Mouse (Mus musculus) myocyte (in vitro differentiated cells): Measurements from ENCODE around the gene Pabpn1. TPM values are rescaled to one million over a fixed set of nuclear protein-coding genes. Genes with fewer than 3 reads are reported as not detected.
A peak's percentile ranks its signal among the peaks of the same experiment; 100 is the strongest.

Experiments
- H3K27me3 ChIP-seq: one replicate; pipeline ENCODE4 v1.6.1; 2011; ENCODE audit not compliant: control insufficient read depth, insufficient read depth, insufficient read length
- H3K36me3 ChIP-seq: one replicate; pipeline ENCODE4 v1.6.1; 2011; ENCODE audit not compliant: control insufficient read depth, insufficient read depth
- H3K4me2 ChIP-seq: one replicate; pipeline ENCODE4 v1.6.1; 2011; ENCODE audit warnings: low read depth, control low read depth
- H3K4me3 ChIP-seq: one replicate; pipeline ENCODE4 v1.5.1; 2011; ENCODE audit warnings: mild to moderate bottlenecking, control low read depth, moderate library complexity
- H3K79me2 ChIP-seq: one replicate; pipeline ENCODE4 v1.6.1; 2011; ENCODE audit not compliant: control insufficient read depth, insufficient read depth
- H3ac ChIP-seq: one replicate; pipeline ENCODE4 v1.6.1; 2011; ENCODE audit not compliant: control insufficient read depth, insufficient read length
- CEBPB ChIP-seq: IDR thresholded peaks from 2 replicates; pipeline ENCODE4 v1.6.1; 2011; ENCODE audit warnings: mild to moderate bottlenecking, moderate library complexity; ENCODE audit not compliant: poor library complexity, insufficient read depth, severe bottlenecking
- E2F4 ChIP-seq: IDR thresholded peaks from one replicate; pipeline ENCODE4 v1.6.1; 2011; ENCODE audit warnings: mild to moderate bottlenecking, control low read depth, moderate library complexity; ENCODE audit not compliant: insufficient read depth
- MAX ChIP-seq: IDR thresholded peaks from one replicate; pipeline ENCODE4 v1.6.1; 2011; ENCODE audit warnings: low read depth, mild to moderate bottlenecking, control low read depth
- MYOD1 ChIP-seq, 3 experiments: IDR thresholded peaks; one replicate each; pipeline ENCODE4 v1.6.1; 2011; ENCODE audit warnings: control low read depth in 2 of 3, low read depth in 2 of 3, mild to moderate bottlenecking in 2 of 3, moderate library complexity in 1 of 3; ENCODE audit not compliant: insufficient read length in 2 of 3, control insufficient read depth in 1 of 3
- MYOG ChIP-seq, 3 experiments: IDR thresholded peaks; one replicate each; pipeline ENCODE4 v1.6.1; 2011; ENCODE audit warnings: control low read depth in 2 of 3, low read depth in 2 of 3, mild to moderate bottlenecking in 2 of 3; ENCODE audit not compliant: insufficient read length in 2 of 3, control insufficient read depth in 1 of 3, insufficient read depth in 1 of 3
- POLR2A ChIP-seq: IDR thresholded peaks from one replicate; pipeline ENCODE4 v1.6.1; 2011; ENCODE audit warnings: low read depth, mild to moderate bottlenecking, control low read depth, moderate library complexity; ENCODE audit not compliant: insufficient read length
- POLR2AphosphoS2 ChIP-seq: IDR thresholded peaks from one replicate; pipeline ENCODE4 v1.6.1; 2011; ENCODE audit warnings: low read depth, control low read depth; ENCODE audit not compliant: insufficient read length
- REST ChIP-seq: IDR thresholded peaks from one replicate; pipeline ENCODE4 v1.6.1; 2011; ENCODE audit warnings: mild to moderate bottlenecking, control low read depth, moderate library complexity; ENCODE audit not compliant: insufficient read depth, insufficient read length
- SRF ChIP-seq: IDR thresholded peaks from one replicate; pipeline ENCODE4 v1.6.1; 2011; ENCODE audit warnings: low read depth; ENCODE audit not compliant: control insufficient read depth, insufficient read length
- TCF12 ChIP-seq: IDR thresholded peaks from one replicate; pipeline ENCODE4 v1.6.1; 2011; ENCODE audit warnings: mild to moderate bottlenecking, control low read depth; ENCODE audit not compliant: poor library complexity, insufficient read depth, severe bottlenecking
- TCF3 ChIP-seq: IDR thresholded peaks from one replicate; pipeline ENCODE4 v1.6.1; 2011; ENCODE audit warnings: low read depth, control low read depth; ENCODE audit not compliant: insufficient read length
- USF1 ChIP-seq: IDR thresholded peaks from one replicate; pipeline ENCODE4 v1.6.1; 2011; ENCODE audit warnings: low read depth, mild to moderate bottlenecking, control low read depth, moderate library complexity
- polyA plus RNA-seq: library from polyadenylated mRNA; unstranded; fragments of >200 nt; fragmentation: generic; extraction: Trizol; gene quantifications from one replicate; pipeline ENCODE4 v1.2.1, GENCODE M21; 2012; ENCODE audit warnings: missing spikeins

The Pabpn1 gene
- polyA plus RNA-seq, 1 experiment = 70.6 TPM

- TF ChIP-seq TCF12 (no peak), MAX (no peak), USF1 (no peak), TCF3 (no peak), CEBPB (no peak), REST (no peak), POLR2A (no peak), MYOD1 (IDR thresholded peaks at IDR 0.05; ENCODE audit: control insufficient read depth in 1 of 3, insufficient read length in 2 of 3, low read depth in 2 of 3) (no peak), POLR2AphosphoS2 (no peak)
- Histone ChIP-seq H3K27me3 (no peaks in the 10 kb centered on the region), H3K36me3 (no peaks in the 10 kb centered on the region)
These were observed 31.8 kb upstream of the Pabpn1 start for GRCm38 (mm10) chr14:54860511-54860910.

GRCm38 (mm10) chr14:54863501-54864312 is 28.6 kb upstream of the Pabpn1 start:
- Histone ChIP-seq H3K4me3 (peak overlapping the region; percentile 53), H3K4me2 (peak overlapping the region; percentile 99), H3ac (peak overlapping the region; percentile 43), H3K79me2 (no peaks in the 10 kb centered on the region), H3K36me3 (no peaks in the 10 kb centered on the region), H3K27me3 (no peaks in the 10 kb centered on the region)
- peak; percentile 72 for TF ChIP-seq POLR2AphosphoS2
- peak; percentile 81 for TF ChIP-seq POLR2A
- TF ChIP-seq MYOG (IDR thresholded peaks at IDR 0.05; ENCODE audit: control insufficient read depth in 1 of 3, insufficient read depth in 1 of 3, insufficient read length in 2 of 3, low read depth in 2 of 3) = peak in 1 of 3 experiments; percentile 4
- no peak for TF ChIP-seq MYOD1 (IDR thresholded peaks at IDR 0.05; ENCODE audit: control insufficient read depth in 1 of 3, insufficient read length in 2 of 3, low read depth in 2 of 3)

More at GRCm38 (mm10) chr14:54860511-54860910, 31.8 kb upstream of the Pabpn1 start:
- Histone ChIP-seq H3K79me2 (no peaks in the 10 kb centered on the region), H3ac (no peak overlapping the region), H3K4me2 (no peak overlapping the region), H3K4me3 (no peak overlapping the region)

GRCm38 (mm10) chr14:54864313-54865036 is 27.8 kb upstream of the Pabpn1 start:
- Histone ChIP-seq H3K36me3 (no peaks in the 10 kb centered on the region), H3K4me3 (peak overlapping the region; percentile 53), H3K79me2 (no peaks in the 10 kb centered on the region), H3ac (peak overlapping the region; percentile 43), H3K27me3 (no peaks in the 10 kb centered on the region), H3K4me2 (peak overlapping the region; percentile 99)
- TF ChIP-seq MYOD1 (IDR thresholded peaks at IDR 0.05; ENCODE audit: control insufficient read depth in 1 of 3, insufficient read length in 2 of 3, low read depth in 2 of 3) = no peak
- TF ChIP-seq REST = no peak
- no peak for TF ChIP-seq SRF
- TF ChIP-seq CEBPB = no peak
- TF ChIP-seq USF1 = no peak
- no peak for TF ChIP-seq MYOG (IDR thresholded peaks at IDR 0.05; ENCODE audit: control insufficient read depth in 1 of 3, insufficient read depth in 1 of 3, insufficient read length in 2 of 3, low read depth in 2 of 3)
- TF ChIP-seq MAX = no peak
- TF ChIP-seq POLR2A = no peak
- no peak for TF ChIP-seq E2F4
- TF ChIP-seq TCF12 = no peak
- no peak for TF ChIP-seq POLR2AphosphoS2
- no peak for TF ChIP-seq TCF3

GRCm38 (mm10) chr14:54865626-54866025 is 26.7 kb upstream of the Pabpn1 start:
- Histone ChIP-seq H3K79me2 (no peaks in the 10 kb centered on the region), H3K4me2 (no peak overlapping the region), H3K4me3 (no peak overlapping the region), H3K36me3 (no peaks in the 10 kb centered on the region), H3K27me3 (no peaks in the 10 kb centered on the region), H3ac (no peak overlapping the region)
- TF ChIP-seq REST (no peak), E2F4 (no peak), TCF12 (no peak)

GRCm38 (mm10) chr14:54866268-54866667 is 26.0 kb upstream of the Pabpn1 start:
- Histone ChIP-seq H3K4me2 (no peak overlapping the region), H3K27me3 (no peaks in the 10 kb centered on the region), H3K4me3 (no peak overlapping the region), H3K36me3 (no peaks in the 10 kb centered on the region), H3ac (no peak overlapping the region), H3K79me2 (no peaks in the 10 kb centered on the region)
- TF ChIP-seq REST (no peak), CEBPB (no peak), E2F4 (no peak), POLR2AphosphoS2 (no peak), SRF (no peak), MYOG (IDR thresholded peaks at IDR 0.05; ENCODE audit: control insufficient read depth in 1 of 3, insufficient read depth in 1 of 3, insufficient read length in 2 of 3, low read depth in 2 of 3) (no peak), TCF3 (no peak), TCF12 (no peak), MAX (no peak)
